Mouse (Mus musculus): ENCODE measurements at regions not wholly inside any gene's neighbourhood (a gene's known extent, or its start where the extent isn't known, plus 50 kb on each side); places are given as distances from the start of the nearest gene placed in this dataset.
A peak's percentile ranks its signal among the peaks of the same experiment; 100 is the strongest.

- ATAC-seq (replicated peaks in 1 of 2; ENCODE audit: insufficient read depth in 1 of 2, low FRiP score in 2 of 2, low TSS enrichment in 1 of 2, low read depth in 1 of 2, poor library complexity in 2 of 2, severe bottlenecking in 2 of 2) = no peak
Observed at GRCm38 (mm10) chr5:45283908-45284415, 166.1 kb downstream of the Qdpr start.

- ATAC-seq (replicated peaks in 1 of 2; ENCODE audit: insufficient read depth in 1 of 2, low FRiP score in 2 of 2, low TSS enrichment in 1 of 2, low read depth in 1 of 2, poor library complexity in 2 of 2, severe bottlenecking in 2 of 2) = no peak
Observed at GRCm38 (mm10) chr5:45282207-45282930, 167.7 kb downstream of the Qdpr start.

GRCm38 (mm10) chr5:45278571-45278970 lies 171.5 kb downstream of the Qdpr start:
- ATAC-seq (replicated peaks in 1 of 2; ENCODE audit: insufficient read depth in 1 of 2, low FRiP score in 2 of 2, low TSS enrichment in 1 of 2, low read depth in 1 of 2, poor library complexity in 2 of 2, severe bottlenecking in 2 of 2) = peak; percentile 81 to 89

GRCm38 (mm10) chr5:45278005-45278432 lies 172.0 kb downstream of the Qdpr start:
- no peak for ATAC-seq (replicated peaks in 1 of 2; ENCODE audit: insufficient read depth in 1 of 2, low FRiP score in 2 of 2, low TSS enrichment in 1 of 2, low read depth in 1 of 2, poor library complexity in 2 of 2, severe bottlenecking in 2 of 2)

GRCm38 (mm10) chr5:45270679-45271078 lies 179.4 kb downstream of the Qdpr start:
- ATAC-seq (replicated peaks in 1 of 2; ENCODE audit: insufficient read depth in 1 of 2, low FRiP score in 2 of 2, low TSS enrichment in 1 of 2, low read depth in 1 of 2, poor library complexity in 2 of 2, severe bottlenecking in 2 of 2) = no peak

- no peak for ATAC-seq (replicated peaks in 1 of 2; ENCODE audit: insufficient read depth in 1 of 2, low FRiP score in 2 of 2, low TSS enrichment in 1 of 2, low read depth in 1 of 2, poor library complexity in 2 of 2, severe bottlenecking in 2 of 2)
Observed at GRCm38 (mm10) chr5:45269391-45269790, 180.6 kb downstream of the Qdpr start.

- ATAC-seq (replicated peaks in 1 of 2; ENCODE audit: insufficient read depth in 1 of 2, low FRiP score in 2 of 2, low TSS enrichment in 1 of 2, low read depth in 1 of 2, poor library complexity in 2 of 2, severe bottlenecking in 2 of 2) = no peak
Observed at GRCm38 (mm10) chr5:45266914-45267313, 183.1 kb downstream of the Qdpr start.

- ATAC-seq (replicated peaks in 1 of 2; ENCODE audit: insufficient read depth in 1 of 2, low FRiP score in 2 of 2, low TSS enrichment in 1 of 2, low read depth in 1 of 2, poor library complexity in 2 of 2, severe bottlenecking in 2 of 2) = no peak
Observed at GRCm38 (mm10) chr5:45258486-45258885, 191.6 kb downstream of the Qdpr start.

GRCm38 (mm10) chr5:45256256-45256999 lies 193.6 kb downstream of the Qdpr start:
- ATAC-seq (replicated peaks in 1 of 2; ENCODE audit: insufficient read depth in 1 of 2, low FRiP score in 2 of 2, low TSS enrichment in 1 of 2, low read depth in 1 of 2, poor library complexity in 2 of 2, severe bottlenecking in 2 of 2) = no peak

GRCm38 (mm10) chr5:45231856-45232255 lies 218.2 kb downstream of the Qdpr start:
- ATAC-seq (replicated peaks in 1 of 2; ENCODE audit: insufficient read depth in 1 of 2, low FRiP score in 2 of 2, low TSS enrichment in 1 of 2, low read depth in 1 of 2, poor library complexity in 2 of 2, severe bottlenecking in 2 of 2) = no peak

- no peak for ATAC-seq (replicated peaks in 1 of 2; ENCODE audit: insufficient read depth in 1 of 2, low FRiP score in 2 of 2, low TSS enrichment in 1 of 2, low read depth in 1 of 2, poor library complexity in 2 of 2, severe bottlenecking in 2 of 2)
Observed at GRCm38 (mm10) chr5:45230097-45230496, 219.9 kb downstream of the Qdpr start.

GRCm38 (mm10) chr5:45229477-45229876 lies 220.6 kb downstream of the Qdpr start:
- ATAC-seq (replicated peaks in 1 of 2; ENCODE audit: insufficient read depth in 1 of 2, low FRiP score in 2 of 2, low TSS enrichment in 1 of 2, low read depth in 1 of 2, poor library complexity in 2 of 2, severe bottlenecking in 2 of 2) = no peak

GRCm38 (mm10) chr5:45228226-45228927 lies 221.7 kb downstream of the Qdpr start:
- ATAC-seq (replicated peaks in 1 of 2; ENCODE audit: insufficient read depth in 1 of 2, low FRiP score in 2 of 2, low TSS enrichment in 1 of 2, low read depth in 1 of 2, poor library complexity in 2 of 2, severe bottlenecking in 2 of 2) = no peak

GRCm38 (mm10) chr5:45220272-45220916 lies 229.6 kb downstream of the Qdpr start:
- ATAC-seq (replicated peaks in 1 of 2; ENCODE audit: insufficient read depth in 1 of 2, low FRiP score in 2 of 2, low TSS enrichment in 1 of 2, low read depth in 1 of 2, poor library complexity in 2 of 2, severe bottlenecking in 2 of 2) = no peak

GRCm38 (mm10) chr5:45219558-45219957 lies 230.5 kb downstream of the Qdpr start:
- ATAC-seq (replicated peaks in 1 of 2; ENCODE audit: insufficient read depth in 1 of 2, low FRiP score in 2 of 2, low TSS enrichment in 1 of 2, low read depth in 1 of 2, poor library complexity in 2 of 2, severe bottlenecking in 2 of 2) = no peak

- ATAC-seq (replicated peaks in 1 of 2; ENCODE audit: insufficient read depth in 1 of 2, low FRiP score in 2 of 2, low TSS enrichment in 1 of 2, low read depth in 1 of 2, poor library complexity in 2 of 2, severe bottlenecking in 2 of 2) = no peak
Observed at GRCm38 (mm10) chr5:45219101-45219500, 230.9 kb downstream of the Qdpr start.

- ATAC-seq (replicated peaks in 1 of 2; ENCODE audit: insufficient read depth in 1 of 2, low FRiP score in 2 of 2, low TSS enrichment in 1 of 2, low read depth in 1 of 2, poor library complexity in 2 of 2, severe bottlenecking in 2 of 2) = no peak
Observed at GRCm38 (mm10) chr5:45214475-45214874, 235.6 kb downstream of the Qdpr start.
